Mouse (Mus musculus) megakaryocyte-erythroid progenitor cell, adult 5-6 weeks (primary cell): ENCODE measurements around the gene Scnm1. TPM values are rescaled to one million over a fixed set of nuclear protein-coding genes. Genes with fewer than 3 reads are reported as not detected.
"Not testable (repeated sequence)": the region's sequence is repeated elsewhere in the genome, so short reads cannot be mapped to it uniquely, and the experiment has no call there.

Experiments
- ATAC-seq: replicated peaks from 2 replicates; pipeline ENCODE4 v1.8.0; 2016; ENCODE audit warnings: mild to moderate bottlenecking, inconsistent platforms; ENCODE audit not compliant: severe bottlenecking, poor library complexity, low FRiP score, low TSS enrichment
- total RNA-seq, 2 experiments: library from RNA; stranded (forward) in 1 of 2; stranded (reverse) in 1 of 2; fragments of 200-1000, 215-1000 nt in 1 of 2; fragments of >200 nt in 1 of 2; fragmentation: Nextera tagmentation in 1 of 2; gene quantifications; 2 replicates each; pipeline ENCODE4 v1.2.3; 2014 to 2017

Scnm1 gene
- total RNA-seq, 2 experiments from 2014 or later: 86.0 to 94.4 TPM

GRCm38 (mm10) chr3:95159511-95159986 is 25.7 kb upstream of the Scnm1 start:
- ATAC-seq: no peak

DNA sequence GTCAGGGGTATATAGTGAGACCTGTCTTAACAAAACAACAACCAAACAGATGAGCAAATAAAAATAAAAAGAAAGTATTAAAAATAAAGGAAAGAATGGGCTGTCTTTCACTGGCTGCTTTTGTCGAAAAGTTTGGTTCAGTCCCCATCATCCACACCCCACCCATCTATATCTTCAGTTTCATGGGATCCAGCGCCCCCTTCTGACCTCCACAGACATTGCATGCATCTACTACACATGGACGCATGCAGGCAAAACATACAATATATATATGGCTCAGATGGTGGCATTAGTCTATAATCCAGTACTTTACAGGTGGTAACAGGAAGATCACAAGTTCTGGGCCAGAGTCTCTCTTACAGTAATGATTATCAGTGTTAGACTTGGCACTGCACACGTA is 20.1 kb upstream of the Scnm1 start:
- ATAC-seq: peak; percentile 89

- no peak for ATAC-seq
Measured at GRCm38 (mm10) chr3:95147924-95148323, 14.1 kb upstream of the Scnm1 start.

- peak; percentile 84 for ATAC-seq
Measured at GRCm38 (mm10) chr3:95142617-95143011, 8.8 kb upstream of the Scnm1 start.

GRCm38 (mm10) chr3:95141952-95142616 is 8.3 kb upstream of the Scnm1 start, which contains the start of gene Tnfaip8l2:
Tnfaip8l2 (minus strand) TSS chr3:95142360.
- ATAC-seq: peak; percentile 74

GRCm38 (mm10) chr3:95141474-95141873 is 7.7 kb upstream of the Scnm1 start:
- peak; percentile 28; the same call in 1 of the 2 replicates for ATAC-seq

DNA sequence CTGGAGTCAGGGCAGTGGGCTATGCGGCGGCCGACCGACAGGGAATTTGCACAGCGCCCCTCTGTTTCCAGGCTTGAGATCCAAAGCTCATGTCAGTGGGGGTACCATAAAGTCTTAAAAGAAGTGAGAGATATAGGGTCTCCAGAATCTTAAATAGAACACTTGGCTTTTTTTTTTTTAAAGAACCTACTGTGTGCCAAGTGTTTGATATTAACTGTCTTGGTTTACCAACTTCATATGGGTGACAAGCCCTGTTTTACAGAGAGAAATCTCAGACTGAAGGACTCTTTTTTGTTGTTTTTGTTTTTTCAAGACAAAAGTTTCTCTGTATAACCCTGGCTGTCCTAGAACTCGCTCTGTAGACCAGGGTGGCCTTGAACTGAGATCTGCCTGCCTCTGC is 7.0 kb upstream of the Scnm1 start:
- no peak for ATAC-seq

GRCm38 (mm10) chr3:95140289-95140595 is 6.4 kb upstream of the Scnm1 start:
- no peak for ATAC-seq

- ATAC-seq: no peak
Measured at GRCm38 (mm10) chr3:95139586-95140288, 5.9 kb upstream of the Scnm1 start.

DNA sequence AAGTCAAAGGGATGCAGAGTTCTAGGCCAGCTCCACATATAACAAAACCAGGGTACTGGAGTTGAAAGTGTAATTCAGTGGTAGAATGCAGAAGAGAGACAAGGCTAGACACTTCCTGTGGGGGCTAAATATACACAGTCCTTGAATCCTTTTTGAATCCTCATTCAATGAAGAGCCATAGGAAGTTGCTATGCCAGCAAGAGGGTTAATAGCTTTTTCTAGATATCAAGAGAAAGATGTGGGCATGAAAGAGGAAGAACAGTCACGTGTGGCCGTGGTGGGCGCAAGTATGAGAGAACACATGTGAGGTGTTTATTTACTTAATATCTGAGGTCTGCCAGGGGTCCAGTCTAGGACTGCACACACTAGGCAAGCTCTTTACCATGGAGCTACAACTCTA is 2.5 kb upstream of the Scnm1 start:
- ATAC-seq: no peak

DNA sequence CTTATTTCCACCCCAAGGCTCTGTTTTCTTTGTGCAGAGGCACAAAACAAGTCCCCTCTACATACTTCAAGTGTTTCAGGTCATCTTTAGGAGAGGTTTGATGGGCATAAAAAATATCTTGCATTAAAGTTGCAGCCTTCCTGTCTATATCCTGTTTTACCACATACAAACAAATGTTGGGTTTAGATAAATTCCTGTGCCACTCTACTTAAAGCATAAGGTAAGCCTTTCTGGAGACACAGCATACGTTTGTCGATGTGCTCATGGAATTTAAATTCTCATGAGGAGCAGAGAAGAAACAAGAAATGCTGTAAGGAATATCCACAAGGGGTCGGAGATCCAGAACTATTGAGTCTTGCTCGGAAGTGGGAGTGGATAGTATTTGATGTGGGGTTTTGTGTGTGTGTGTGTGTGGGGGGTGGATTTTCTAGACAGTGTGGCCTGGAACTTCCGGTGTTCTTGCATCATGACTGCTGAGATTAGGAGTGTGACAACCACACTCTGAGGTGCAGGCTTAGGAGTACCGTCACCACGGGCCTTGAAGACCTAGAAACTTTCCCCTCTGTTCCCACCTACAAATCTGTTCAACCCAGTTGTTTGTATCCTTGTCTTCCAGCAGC is 1.7 kb upstream of the Scnm1 start:
- ATAC-seq: 0 out of 2 replicates have a peak, but pooled peaks have one; percentile 25

DNA sequence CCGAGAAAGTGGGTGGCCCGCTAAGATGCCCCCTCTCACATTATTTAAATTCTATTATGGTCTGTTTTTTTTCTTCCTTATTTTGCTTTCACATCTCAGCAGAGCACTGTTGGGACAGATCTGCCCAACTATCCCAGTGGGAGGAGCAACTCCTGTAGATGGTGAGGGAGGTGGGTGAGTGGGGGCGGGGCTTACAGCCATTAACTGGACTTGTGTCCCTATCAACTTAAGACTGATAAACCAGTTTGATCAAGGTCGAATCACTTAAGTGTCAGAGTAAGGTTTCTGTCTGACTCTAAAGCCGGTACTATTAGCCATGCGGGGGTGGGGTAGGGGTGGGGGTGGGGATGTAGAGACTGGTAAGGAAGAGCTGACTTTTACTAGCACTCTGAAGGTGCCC is 1.2 kb upstream of the Scnm1 start:
- no peak; the same call in 1 of the 2 replicates for ATAC-seq

DNA sequence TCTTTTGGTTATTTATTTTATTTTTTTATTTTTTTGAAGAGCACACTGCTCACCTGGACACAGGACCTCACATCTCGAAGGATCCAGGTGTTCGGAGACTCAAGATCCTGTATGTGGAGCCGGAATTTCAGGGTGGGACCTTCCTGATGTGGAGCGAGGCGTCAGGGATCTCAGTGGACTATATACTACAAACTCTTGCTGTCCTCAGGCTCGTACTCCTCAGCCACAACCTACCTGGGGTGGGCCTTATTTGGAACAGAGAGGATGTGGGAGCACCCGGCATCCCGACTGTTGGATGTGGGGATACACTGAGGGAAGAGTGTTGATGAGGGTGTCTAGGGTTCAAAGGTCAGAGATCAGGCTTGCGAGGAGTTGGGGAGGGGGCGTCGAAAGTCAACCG is 322 bp upstream of the Scnm1 start:
- peak; percentile 31; the same call in 1 of the 2 replicates for ATAC-seq

DNA sequence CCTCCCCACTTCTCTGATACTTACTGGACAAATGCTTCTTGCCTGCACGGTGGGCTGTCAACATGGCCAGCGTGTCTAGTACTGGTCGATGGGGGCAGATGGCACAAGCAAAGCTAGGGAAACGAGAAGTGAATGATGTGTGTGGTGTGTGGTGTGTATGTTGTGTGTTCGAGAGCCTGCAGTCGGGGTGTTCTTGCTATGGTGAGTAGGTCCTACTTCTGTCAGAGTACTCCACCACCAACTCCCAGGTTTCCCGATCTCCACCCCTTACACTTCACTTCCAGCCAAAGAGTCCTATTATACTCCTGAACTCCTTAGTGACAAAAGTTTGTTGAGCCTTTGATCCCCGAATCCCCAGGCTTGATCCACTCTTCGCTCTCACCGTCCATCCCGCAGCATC is 635 bp downstream of the Scnm1 start:
- no peak for ATAC-seq

- not testable (repeated sequence) for ATAC-seq
Measured at GRCm38 (mm10) chr3:95132389-95132788, 1.4 kb downstream of the Scnm1 start.

DNA sequence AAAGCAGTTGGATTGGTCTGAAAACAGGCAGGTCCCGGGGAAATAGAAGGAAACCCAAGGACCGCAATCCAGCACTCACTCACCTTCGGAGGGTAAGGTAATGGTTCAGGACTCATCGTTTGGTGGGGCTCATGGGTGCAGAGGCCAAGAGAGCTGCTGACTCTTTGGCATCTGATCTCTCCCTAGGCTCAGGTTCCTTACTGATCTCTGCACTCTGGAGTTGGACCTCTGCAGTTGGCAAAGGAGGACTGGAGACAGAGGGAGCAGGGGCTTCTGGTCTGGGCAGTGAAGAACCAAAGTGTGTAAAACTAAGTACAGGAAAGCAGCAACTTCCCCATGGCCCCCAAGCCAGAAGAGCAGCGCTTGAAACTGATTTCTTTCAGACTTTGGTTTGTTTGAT is 3.7 kb downstream of the Scnm1 start:
- ATAC-seq: no peak

DNA sequence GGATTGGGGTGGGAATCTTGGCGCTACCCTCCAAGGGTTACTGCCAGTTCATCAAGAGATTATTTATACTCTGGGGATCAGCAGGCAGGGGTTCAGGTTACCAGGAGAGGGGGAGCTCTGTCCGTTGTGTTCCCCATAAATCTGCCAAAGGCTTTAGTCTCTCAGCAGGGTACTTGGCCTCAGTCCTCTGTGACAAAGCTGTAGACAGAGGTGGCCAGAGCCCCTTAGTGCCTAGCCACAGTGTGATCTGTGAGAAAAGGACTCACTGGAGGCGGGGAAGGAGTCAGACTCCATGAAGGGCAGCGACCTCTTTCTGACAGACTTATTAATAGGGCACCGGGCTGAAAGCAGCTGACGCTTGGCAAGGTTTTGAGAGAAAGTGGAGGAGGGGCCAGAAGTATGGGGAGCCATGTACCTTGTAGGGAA is 4.6 kb downstream of the Scnm1 start:
- no peak for ATAC-seq

DNA sequence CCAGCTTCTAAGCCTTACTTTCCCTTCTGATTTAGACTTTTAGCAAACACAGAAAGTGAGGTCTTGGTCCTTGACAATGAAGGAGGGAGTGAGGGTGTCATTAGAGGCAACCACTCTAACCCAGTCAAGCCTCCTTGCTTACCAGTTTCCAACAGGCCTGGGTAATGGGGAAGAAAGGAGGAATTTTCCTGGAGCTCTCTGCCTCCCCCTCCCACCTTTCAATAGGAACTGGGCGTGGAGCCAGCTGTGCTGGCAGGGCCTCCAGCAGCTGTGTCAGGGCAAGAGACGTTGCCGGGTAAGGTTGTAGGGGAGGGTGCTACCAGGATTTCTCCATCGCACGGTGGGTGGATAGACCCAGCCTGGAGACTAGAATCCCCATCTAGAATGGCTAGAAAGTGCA is 8.8 kb downstream of the Scnm1 start:
- ATAC-seq: 0 out of 2 replicates have a peak, but pooled peaks have one; percentile 9

DNA sequence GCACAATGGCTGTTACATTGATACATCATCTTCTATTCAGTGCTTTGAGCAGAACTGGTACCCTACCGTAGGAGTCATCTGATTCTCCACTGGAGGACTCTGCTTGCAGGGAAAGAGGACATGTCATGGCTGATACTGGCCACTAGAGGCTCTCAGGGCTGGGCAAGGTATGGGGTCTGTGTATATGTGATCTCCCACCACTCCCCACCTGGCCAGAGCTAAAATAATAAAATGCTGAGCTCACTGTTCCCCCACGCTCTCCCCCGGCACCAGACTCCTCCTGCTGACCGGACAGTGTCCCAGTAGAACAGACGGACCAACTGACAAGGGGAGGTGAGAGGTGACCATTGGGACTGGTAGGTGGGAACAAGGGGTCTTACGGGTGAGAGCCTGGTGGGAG is 9.6 kb downstream of the Scnm1 start, which contains the start of gene Tmod4:
Gene Tmod4, plus strand, starts transcription at position 231 of the 400 bp plus-strand sequence.
- peak; percentile 71 for ATAC-seq

- ATAC-seq: no peak
Measured at GRCm38 (mm10) chr3:95121580-95121979, 12.2 kb downstream of the Scnm1 start.
